Mouse (Mus musculus) 3134 (cell line): ENCODE measurements around the gene Irf9.

Source experiments
- DNase-seq: peaks from one replicate; pipeline ENCODE4 v3.0.0-alpha.2; 2011; ENCODE audit warnings: low spot score; ENCODE audit not compliant: insufficient read length; ENCODE audit errors: extremely low read depth

Gene Irf9

DNA sequence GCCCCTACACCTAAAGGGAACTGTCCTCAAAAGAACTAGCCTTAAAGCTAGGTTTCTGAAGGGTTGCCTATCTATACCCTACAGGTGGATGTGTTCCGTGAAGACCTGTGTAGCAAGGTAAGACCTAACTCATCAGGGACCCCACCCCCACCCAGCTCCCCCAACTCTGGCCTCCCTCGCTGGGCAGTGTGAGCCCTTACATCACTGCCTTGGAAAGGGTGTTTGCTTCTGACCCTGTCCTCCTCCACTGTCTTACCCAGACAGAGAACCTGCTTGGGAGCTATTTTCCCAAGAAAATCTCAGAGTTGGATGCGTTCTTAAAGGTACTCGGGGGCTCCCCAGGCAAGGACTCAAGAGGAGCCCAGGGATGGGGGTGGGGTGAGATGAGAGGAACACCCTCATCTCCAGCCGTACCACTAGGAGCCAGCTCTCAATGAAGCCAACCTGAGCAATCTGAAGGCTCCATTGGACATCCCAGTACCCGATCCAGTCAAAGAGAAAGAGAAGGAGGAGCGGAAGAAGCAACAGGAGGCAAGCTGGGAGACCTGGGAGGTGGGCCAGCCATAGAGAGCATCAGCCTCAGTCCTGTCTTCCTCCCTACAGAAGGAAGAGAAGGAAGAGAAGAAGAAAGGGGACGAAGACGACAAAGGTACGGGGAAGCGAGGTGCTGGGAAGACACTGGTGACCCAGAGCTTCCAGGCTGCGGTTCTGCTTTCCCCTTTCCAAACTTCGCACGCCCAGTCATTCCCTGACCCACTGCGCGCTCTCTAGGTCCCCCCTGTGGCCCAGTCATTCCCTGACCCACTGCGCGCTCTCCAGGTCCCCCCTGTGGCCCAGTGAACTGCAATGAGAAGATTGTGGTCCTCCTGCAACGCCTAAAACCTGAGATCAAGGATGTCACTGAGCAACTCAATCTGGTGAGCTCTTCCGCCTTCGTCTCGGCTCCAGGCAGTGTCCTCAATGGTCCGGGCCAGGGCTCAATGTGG is 23.6 kb upstream of the Irf9 start:
- DNase-seq = no peak

DNA sequence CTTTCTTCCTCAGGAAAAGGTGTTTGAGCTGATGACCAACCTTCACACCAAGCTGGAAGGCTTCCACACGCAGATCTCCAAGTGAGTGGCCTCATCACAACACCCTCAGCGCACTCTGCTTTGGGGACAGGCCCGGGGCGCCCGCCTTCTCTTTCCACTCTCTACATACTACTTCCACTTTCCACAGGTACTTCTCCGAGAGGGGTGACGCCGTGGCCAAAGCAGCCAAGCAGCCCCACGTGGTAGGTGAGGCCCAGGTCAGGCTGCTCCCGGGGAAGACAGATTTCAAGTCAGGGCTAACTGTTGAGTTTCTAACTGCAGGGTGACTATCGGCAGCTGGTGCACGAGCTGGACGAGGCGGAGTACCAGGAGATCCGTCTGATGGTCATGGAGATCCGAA is 22.6 kb upstream of the Irf9 start:
- DNase-seq = no peak

DNA sequence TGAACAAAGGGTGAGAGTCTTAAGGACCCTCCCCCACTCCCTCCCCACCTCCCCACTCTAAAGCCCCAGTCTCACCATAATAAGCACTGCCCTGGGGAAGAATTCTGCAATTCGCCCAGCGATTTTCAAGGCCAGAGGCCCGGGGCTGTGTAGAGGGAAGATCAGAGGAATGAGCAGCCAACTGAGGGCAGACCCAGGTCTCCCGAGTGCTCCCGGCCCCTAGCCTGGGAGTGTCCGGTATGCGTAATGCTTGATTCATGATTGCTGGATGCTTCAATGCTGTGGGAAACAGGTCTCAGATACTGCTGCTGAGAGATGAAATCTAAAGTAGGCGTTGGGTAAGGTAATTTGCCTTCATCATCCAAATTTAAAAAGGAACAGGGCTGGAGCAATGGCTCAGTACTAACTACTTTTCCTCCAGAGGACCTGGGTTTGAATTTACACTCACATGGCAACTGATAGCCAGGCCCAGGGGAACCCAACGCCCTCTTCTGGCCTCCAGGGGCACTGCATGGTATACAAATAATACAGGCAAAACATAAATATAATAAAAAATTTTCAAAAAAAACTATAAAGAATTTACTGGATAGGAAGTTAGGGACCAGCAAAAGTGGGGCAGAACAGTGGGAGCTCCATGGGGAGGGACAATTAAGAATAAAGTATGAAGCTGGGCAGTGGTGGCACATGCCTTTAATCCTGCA is 21.2 kb upstream of the Irf9 start:
- DNase-seq = no peak

DNA sequence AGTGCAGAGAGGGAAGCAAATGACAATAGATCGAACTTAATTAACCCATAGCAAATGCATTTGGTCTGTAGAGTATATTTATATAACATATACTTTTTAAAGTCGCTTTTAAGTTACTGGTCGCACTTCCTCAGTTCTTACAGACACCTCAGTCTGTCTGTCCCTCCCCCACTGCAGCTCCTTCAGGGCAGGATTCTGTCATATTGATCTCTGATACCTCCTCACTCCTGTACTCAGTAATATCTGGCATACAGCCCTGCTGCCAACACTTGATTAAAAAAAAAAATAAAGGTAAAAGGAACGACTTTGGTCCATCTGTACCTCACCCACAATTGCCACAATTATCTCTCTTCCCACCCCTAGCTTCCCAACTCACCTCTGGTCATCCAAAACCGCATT is 19.1 kb upstream of the Irf9 start:
- DNase-seq = no peak

DNA sequence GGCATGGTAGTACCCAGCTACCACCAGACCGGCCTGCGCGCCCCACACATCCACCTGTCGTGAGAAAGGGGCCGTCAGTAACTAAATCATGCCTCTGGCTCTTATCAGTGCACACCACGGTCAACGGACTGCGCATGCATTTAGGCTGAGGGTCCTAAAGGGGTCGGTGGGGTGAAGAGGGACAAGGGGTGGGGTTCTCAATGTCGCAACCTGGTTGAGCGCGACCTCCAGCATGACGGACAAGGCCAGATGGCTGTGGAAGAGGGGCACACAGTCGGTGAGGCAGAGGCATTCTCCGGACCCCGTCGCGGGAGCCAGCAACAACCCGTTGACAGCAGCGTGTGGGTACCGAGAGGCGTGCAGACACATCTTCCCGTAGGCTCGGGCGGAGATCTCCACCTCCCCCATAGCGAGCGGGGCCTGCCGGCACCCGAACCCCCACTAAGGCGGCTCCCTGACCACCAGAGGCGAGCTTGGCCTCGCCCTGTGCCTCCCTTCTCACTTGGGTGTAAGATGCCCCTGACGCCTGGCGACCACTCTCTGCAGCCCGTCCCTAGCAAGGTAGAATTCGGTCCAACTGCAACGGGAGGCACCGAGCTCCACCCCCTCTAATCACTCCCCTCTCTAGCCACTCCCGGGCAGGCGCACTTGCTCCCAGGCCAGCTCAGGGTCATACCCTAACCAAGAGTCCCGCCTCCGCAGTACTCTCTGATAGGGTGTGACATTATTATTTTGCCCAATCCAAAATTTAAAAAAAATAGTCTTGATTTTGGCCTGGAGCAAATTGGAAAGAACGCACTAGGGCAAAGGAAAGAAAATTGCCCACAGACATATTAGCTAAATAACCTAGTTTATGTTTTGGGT is 18.4 kb upstream of the Irf9 start, which contains the start of gene Emc9:
Emc9 (minus strand) TSS at position 601 of the 864 bp plus-strand sequence.
- DNase-seq = peak; percentile 69

DNA sequence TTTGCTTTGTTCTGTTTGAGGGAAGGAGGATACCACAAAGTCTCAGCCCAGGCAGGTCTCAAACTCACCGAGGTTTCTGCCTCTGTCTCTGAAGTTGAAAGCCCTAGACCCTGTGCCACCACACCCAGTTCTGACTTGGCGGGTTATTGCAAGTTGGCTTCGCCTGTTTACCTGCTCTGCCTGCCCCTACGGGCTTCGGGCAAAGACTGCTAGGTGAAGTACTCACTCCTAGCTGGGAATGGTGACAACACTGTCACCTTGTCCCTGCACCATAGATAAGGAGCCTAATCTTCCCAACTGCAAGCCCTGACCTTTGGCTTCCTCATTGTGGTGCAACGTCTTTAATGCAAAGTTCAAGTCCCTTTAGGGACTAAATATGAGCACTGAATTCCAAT is 17.8 kb upstream of the Irf9 start:
- no peak for DNase-seq

DNA sequence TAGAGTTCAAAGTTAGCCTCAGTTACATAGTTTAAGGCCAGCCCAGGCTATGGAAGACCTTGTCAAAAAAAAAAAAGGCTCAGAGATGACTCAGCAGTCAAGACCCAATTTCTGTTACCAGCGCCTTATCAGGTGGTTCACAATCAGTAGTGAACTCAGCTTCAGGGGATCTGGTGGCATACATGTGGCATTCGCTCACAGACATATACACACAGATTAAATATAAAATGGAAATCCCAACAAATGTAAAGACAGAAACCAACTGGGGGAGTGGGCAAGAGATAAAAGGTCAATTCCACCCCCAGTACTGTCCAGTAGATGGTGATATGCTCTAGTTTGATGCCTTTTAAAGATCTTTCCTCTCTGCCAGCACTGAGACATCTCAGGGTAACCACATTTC is 17.2 kb upstream of the Irf9 start:
- DNase-seq = no peak

DNA sequence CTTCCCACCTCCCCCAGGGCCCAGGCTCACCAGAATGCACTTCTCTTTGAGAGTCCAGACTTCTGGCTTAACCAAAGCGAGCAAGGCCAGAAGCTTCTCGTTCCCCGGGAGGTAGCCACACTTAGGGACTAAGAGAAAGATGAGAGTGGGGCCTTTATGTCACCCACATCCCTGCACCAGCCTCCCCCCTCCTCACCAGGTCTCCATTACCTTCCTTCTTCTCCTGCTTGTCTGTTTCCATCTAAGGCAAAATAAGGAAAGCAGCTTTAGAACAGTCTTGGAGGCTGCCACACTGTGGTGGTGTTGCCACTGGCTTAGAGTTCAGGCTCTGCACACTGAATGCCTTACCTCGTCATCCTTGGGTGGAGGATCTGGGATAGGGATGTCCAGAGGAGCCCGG is 14.1 kb upstream of the Irf9 start:
- no peak for DNase-seq

DNA sequence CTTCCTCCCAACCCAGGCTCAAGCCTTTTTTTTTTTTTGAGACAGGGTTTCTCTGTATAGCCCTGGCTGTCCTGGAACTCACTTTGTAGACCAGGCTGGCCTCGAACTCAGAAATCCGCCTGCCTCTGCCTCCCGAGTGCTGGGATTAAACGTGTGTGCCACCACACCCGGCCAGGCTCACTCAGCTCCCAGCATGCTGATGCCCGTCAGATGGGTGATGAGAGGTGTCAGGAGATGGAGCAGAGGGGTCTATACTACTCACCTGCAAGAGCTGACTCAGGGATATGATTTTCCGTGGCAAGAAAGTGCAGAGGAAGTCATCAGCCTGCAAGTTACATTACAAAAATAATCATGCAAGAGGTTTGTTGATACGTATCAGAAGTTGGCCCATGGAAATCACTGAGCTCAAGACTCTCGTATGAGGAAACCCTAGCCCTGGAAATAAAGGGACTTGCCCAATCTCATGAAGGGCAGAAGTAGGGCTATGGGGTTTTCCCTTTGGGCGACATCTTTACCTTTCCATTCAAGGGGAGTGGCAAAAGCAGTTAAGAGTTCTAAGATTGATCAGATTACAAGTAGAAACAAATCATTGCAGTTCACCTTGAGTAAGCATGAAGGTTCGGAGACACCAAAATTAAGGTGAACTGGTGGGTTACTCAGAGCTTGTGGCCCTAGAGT is 13.5 kb upstream of the Irf9 start:
- no peak for DNase-seq

DNA sequence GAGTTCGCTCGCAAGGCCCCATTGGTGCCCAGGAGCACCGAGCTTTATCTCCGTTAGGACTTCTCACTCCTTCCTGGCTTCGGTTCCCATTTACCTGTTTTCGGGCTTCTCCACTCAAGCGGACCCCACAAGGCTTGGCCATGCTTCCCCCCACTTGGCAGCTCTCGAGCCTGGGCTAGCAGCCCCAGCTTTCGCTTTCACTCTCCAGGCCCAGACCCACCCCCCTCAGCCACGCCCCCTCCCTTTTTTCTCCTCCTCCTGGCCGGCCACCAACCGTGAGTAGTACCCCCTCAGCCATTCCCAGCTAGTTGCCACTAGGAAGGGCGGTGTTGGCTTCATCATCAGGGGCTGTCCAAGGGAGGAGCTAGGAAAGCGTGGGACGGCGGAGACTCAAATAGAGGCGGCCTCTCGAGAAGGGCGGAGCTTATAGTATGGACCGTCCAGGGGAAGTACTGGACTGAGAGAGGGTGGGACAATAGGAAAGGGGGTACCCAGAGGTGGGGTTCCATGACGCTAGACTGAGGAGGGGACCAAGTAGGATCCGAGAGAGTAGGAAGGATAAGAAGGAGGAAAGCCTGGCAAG is 12.5 kb upstream of the Irf9 start, which contains the start of gene Psme2:
Psme2 (minus strand) TSS at position 366 of the 583 bp plus-strand sequence.
- DNase-seq = peak; percentile 92

DNA sequence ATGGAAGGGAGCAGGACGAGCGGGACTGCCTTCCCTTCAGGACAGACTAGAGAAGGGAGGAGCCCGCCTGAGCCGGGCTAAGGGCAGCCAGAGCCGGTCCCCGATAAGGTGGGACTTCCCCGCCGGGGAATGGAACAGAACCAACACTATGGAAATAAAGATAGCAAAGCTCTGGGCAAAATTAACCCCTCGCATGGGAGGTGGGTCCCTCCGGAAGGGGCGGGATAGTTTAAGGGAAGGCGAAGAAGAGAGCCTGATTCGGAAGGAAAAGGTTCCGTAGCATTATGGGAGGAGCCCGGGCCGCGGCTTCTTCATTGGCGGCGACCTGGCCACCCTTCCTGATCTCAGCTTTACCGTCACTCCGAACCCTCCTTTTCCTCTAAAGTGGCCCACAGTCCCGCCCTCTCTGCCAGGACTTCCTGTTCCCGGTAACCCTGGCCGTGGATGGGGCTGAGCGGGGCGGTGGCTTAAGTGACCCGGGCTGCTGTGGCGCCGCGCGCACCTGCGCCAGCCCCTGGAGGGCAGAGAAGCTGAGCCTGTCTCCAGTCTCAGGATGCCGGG is 12.0 kb upstream of the Irf9 start, which contains the start of gene Rnf31:
Rnf31 (plus strand) TSS at position 378 of the 561 bp plus-strand sequence.
- peak; percentile 90 for DNase-seq

DNA sequence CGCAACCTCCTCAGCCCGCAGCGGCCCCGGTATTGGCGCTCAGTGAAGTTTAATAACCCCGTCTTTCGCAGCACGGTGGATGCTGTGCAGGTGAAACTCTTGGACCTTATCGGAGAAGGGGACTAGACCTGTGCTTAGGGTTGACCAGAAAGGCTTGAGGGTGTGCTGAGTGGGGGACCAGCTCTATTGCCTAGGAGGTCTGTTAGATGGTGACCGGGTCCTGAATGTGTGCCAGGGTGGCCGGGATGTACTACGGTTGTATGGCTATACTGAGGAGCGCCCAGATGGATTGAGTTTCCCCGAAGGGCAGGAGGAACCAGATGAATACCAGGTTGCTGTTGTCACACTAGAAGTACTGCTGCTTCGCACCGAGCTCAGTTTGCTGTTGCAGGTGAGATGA is 11.1 kb upstream of the Irf9 start:
- DNase-seq = no peak

DNA sequence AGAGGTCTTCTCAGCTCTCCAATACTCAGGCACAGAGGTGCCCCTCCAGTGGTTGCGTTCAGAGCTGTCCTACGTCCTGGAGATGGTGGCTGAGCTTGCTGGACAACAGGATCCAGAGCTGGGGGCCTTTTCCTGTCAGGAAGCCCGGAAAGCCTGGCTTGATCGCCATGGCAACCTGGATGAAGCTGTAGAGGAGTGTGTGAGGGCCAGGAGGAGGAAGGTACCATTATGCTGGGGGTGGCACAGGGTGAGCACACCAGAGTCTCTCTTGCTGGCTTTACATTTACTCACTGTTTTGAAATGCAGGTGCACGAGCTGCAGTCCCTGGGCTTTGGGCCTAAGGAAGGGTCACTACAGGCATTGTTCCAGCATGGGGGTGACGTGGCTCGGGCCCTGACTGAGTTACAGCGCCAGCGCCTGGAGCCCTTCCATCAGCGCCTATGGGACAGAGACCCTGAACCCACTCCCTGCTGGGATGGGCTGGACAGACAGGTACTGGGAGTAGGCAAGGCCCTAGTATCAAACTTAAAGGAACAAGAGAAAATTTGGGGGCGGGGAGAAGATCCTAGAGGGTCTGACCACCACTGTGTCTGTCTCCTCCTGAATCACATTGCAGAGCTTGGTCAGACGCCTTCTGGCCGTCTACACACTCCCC is 7.2 kb upstream of the Irf9 start:
- no peak for DNase-seq

DNA sequence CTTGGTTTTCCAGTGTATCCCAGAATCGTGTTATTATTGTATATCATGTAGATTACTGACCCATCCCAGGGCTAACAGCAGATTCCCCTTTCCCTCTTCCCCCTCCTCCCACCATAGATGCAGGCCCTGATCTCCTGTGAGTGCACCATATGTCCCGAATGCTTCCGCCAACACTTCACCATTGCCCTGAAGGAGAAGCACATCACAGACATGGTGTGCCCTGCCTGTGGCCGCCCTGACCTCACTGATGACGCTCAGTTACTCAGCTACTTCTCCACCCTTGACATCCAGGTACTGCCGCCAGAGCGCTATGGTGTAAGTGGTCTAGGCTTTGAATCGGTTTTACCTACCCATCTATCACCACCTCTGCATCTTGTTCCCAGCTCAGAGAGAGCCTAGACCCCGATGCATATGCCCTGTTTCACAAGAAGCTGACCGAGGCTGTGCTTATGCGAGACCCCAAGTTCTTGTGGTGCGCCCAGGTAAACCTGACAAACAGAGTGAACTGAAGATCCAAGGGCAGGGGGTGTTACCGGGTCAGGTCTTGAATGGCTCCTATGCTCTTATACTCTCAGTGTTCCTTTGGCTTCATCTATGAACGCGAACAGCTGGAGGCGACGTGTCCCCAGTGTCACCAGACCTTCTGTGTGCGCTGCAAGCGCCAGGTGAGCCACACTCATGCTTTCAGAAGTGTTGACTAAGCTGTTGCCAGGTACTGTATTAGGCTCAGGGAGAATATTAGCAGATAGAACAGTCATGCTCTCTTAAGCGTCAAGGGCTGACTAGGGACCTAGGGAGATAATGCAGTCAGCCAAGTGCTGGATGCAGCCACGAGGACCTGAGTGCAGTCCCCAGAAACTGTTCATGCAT is 4.6 kb upstream of the Irf9 start:
- no peak for DNase-seq

DNA sequence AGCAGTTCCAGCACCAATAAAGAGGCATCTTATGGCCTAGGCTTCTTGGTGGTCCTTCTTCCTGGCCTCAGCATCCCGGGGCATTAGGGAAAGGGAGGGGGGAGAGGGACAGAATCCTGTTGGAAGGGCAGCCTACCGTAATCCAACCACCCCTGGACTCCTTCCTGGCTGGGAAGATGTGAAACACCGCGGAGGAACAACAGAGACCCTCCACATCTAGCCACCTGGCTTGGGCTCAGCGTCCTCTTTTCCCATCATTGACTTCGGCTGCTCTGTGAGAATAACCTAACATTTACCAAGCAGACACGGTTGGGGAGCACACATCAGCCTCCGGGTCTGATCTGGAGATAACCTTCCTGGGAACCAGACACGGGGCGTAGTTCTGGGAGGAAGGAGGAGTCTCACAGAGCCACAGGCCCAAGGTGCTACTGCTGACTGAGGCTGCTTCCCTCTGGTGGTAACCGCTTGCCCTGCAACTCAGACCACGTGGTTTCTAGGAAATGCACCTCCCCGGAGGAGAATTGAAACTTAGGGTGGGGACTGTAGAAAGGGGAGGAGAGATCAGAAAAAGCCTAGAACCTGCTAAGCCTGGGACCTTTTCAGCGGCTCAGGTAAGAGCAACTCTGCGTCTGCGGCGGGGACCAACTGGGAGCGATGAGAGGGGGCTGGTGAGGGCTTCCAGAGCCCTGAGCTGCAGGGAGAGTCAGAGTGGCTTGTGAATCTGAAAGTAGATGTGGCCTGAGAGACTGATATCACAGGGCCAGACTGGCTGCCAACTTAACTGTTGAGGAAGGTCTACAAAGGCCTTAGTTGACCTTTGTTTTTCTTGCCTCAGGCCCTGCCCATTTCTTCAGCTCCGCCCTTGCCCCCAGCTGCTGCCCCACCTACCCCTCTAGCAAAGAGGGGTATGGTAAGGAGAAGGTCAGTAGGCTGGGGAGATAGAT is 534 bp downstream of the Irf9 start:
- peak; percentile 62 for DNase-seq

DNA sequence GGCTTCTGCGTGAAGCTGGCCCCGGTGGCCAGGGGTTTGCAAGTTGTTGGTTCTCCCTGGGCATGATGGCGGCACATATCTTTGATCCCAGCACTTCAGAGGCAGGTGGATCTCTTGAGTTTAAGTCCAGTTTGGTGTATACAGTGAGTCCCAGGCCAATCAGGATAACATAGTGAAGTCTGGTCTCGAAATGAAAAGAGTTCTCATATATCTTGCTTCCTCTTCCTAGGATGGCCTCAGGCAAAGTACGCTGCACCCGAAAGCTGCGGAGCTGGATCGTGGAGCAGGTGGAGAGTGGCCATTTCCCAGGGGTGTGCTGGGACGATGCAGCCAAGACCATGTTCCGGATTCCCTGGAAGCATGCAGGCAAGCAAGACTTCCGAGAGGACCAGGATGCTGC is 1.5 kb downstream of the Irf9 start:
- no peak for DNase-seq
